Mouse (Mus musculus) urinary bladder, postnatal 25 days (tissue): Measurements from ENCODE around the gene Ncdn.
A peak's percentile ranks its signal among the peaks of the same experiment; 100 is the strongest.

ENCODE experiments used
- DNase-seq: peaks from one replicate; pipeline ENCODE4 v3.0.0; 2022; ENCODE audit warnings: low spot score

Ncdn gene

DNA sequence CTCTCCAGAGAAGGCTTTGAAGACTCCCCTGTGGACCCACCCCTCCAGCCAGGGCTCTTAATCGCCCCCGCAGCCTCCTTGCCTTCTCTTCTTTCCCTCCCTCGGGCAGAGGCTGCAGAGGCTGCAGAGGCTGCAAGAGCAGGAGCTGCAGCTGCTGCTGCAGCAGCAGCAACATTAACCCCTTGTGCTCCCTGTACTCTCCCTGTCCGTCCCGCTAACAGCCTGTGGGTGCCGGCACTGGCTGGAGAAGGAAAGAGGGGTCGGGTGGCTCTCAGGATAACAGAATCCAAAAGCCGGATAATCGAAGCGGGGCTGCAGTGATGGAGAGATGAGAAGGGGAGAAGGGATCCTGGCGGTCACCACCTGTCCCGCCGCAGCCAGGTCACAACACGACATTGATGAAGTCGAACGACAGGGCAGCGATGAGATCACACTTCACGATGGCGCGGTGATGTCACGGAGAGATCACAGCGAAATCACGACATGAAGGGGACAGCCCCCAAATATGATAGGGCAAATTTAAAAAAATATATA, 563 bp downstream of the Ncdn start:
- no peak for DNase-seq

DNA sequence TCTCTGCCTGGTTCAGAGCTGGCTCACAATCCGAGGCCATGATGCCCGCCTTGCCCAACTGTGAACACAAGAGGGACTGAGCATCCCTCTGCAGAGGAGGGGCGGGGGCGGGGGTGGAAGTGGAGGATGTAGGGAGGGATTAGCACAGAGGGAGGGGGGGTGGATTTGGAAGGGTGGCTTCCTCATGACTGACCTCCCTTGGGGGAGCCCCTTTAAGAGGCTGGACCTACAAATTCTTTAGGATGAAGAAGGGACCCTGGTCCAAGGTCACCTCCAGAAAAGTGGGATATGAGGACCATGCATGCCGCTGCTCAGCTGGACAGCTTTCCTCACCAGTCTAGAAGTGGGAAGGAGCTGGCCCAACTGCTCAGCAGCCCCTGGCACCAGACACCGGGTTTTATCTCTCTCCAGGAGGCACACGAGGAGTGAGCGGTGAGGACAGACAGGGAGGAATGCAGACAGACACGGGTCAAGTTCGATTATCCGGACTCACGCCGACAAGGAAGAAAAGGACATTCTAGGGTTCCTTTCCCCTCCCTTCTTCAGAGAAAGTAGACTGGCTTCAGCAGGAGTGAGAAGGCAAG, 1.1 kb downstream of the Ncdn start:
- DNase-seq: no peak

DNA sequence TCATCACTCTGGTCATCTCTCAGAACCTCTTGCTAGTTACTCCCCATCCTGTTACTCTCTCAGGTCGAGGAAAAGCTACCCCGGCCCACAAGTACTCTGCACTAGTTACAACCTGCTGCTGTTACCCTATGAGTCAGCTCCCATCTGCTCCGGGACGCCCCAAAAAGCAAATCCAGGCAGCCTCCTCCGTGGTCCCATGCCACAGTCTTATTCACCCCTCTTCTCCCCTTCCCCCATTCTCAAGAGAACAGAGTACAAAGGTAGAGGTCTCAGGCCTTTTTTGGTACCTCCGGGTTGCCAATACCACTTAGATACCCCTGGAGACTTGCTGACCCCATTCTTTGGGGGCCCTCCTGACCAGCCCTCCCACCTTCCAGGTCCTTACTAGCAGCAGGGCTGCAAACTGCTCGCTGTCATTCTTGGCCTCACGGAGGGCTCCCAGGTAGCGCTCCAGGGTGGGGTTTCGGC, 1.6 kb downstream of the Ncdn start:
- no peak for DNase-seq

DNA sequence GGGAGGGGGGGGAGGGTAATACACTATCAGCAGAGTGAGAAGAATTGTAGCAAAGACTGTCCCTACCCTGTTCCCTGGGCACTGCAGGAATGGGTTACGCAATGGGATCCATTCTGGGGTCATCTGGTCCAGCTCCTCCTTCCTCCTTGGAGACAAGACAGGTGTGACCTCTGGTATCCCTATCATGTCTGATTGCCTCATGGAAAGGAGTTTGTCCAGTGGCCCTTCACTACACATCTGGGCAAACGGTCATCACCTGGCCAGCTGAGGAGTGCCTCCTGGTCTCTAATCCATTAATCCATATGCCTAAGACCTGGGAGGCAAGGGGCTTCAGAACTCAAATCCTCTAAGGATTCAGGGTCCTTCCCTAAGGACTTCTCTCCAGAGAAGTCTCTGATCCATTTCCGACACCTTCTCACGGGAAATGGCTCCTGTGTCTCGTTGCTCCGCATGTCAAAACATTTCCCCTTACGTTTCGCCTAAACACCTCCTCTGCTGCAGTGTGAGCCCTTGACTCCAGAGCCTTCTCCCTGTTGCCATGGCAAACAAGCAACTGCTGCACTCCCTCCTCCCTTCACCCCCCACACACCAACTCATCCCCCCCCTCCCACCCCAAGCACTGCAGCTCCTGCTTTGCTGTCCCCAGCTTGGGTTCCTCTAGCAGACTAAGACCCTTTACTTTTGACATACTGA, 2.2 kb downstream of the Ncdn start:
- no peak for DNase-seq

DNA sequence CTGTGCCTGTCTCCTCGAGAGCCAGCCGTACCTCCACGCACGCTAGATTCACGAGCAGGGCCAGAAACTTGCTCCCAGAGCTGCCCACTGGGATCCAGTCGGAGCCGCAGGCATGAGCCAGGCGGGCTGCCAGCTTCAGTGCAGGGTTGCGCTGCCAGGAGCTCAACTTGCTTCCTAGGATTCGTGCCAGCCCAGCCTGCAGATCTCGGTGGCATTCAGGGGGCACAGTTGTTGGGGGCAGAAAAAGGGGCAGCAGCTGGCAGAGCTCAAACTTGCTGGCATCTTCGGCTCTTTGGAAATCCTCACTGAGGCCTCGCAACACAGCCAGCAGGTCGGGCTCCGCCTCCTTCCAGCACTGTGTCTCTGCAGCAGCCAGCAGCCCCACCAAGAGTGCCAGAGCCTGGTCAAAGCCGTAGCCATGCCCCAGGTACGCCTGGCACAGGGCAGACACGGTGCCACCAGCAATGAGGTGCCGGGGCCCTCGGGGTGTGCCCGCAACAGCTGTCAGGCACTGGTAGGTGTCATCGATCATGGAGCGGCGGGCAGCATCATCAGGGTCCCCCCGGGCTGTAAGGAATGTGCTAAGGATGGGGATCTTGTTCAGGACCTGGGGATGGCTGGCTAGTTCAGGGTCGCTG, 3.1 kb downstream of the Ncdn start:
- no peak for DNase-seq

DNA sequence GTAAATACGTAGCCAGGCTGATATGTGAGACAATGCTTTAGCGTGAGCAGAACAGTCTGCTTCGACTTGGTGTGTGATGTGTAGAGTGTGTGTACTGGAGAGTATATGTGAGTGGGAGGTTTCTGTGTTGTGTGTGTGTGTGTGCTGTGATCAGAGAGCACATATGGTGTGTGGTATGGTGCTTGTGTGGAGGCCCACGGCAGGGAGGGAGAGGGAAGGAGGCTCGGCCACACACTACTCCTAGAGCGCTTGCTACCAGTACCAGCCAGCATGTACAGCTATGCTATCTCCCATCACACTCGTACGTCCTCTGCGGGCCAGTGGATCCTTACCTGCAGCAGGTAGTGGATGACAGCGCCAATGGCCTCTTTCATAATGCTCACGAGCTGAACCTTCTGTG, 3.7 kb downstream of the Ncdn start:
- DNase-seq: no peak

DNA sequence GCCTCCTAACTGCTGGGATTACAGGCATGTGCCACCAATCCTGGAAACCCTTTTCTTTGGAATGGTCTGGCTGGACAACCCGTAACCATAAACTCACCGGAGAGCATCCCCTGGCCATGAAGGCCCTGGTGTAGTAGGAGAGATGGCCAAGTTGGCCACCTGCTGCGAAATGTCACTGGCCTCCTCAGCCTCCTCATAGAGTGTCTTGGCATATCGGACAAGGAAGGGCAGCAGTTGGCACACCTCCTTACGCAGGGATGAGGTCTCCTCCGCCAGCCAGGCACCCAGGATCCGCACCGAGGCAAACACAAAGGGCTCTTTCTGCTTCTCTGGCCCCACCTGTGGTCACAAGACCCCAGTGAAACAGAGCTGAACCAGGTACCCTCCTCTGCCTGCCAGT, 4.9 kb downstream of the Ncdn start:
- no peak for DNase-seq

DNA sequence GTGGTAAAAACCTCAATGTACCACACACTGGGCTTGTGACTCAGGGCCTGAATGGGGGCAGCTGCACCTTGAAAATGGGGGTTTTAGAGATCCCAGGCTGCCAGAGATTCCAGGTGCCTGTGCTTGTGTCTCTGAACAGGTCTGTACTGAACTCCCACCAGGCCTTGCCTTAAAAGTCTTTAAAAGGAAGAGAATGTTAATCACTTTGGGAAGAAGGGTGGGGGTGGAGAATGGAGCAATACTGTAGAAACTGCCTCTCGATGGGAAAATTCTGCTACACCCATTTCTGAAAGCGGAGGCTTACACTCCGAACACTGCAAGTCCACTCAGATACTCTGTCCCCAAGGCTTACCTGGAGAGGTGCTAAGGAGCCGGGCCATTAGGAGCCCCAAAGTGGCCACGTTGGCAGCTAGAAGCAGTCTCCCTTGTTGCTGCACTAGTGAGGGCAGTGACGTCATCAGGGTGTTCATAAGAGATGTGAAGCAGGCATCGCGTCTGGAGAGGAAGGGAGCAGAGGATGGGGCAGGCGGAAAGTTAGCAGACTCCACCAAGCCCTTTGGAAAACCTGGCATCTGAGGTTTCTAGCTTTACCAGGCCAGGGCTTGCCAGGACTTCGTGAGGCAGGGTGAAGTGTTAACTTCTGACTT, 6.9 kb downstream of the Ncdn start:
- no peak for DNase-seq

DNA sequence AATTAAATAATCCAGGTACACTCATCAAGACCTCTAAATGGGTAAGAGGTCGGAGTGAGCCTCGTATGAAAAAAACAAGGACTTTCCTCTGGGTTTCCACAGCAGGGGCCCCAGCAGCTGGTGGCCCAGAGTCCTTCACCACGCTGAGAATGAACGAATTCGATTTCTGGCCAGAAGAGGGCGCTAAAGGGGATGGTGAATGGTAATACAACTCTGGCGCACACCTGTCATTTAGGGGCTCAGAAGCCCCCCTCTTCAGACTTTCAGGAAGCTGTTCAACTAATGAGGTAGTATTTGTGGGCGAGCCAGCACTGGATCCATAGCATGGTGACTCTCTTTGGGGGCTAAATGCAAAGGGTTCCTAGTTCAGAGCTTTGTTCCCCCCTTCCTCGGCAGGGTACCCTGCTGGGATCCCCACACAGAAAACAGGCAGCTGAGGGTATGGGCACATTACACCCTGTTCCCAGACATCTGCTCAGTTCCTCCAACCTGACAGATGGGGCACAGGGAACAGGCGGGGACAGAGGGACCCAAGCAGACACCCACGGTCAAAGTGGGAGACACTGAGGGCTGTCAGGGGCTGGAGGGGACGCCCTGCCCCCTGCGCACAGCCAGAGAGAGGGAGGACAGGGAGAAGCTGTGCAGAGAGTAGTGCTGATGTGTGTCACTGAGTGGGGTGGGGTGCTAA, 7.6 kb downstream of the Ncdn start:
- DNase-seq: no peak

DNA sequence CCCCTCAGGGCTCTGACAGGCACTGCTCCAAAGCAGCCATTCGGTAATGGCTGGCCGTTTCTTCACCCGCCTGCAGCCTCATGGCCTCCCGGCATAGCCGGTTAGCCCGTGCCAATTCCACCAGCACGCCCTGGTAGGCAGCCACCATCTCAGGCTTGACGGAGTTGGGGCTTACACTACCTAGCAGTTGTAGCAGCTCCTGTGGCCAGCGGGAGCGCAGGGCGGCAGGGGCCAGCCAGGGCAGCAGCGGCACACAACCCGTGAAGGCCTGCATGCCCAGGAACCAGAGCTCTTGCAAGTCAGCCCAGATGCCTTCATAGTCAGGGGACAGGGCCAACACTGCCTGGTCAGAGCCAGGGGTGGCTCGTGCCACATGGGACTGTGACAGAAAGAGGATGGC, 8.4 kb downstream of the Ncdn start:
- no peak for DNase-seq

DNA sequence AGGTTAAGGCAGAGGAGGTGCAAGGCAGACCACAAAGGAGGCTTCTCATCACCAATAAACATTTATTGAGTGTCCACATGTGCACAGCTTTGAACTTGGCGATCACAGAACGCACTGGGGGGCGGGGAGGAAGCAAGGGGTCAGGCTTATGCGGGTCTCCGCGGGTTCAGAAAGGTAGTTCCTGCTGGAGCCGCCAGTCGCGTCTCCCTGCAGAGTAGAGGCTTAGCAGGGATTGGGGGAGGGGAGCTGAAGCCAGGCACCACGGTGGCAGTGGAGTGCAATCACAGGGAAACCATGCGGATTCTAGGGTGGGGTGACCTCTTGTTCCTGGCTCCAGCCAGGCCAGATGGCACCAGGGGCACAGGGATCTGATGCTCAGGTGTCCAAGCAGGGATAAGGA, 9.5 kb downstream of the Ncdn start:
- no peak for DNase-seq

DNA sequence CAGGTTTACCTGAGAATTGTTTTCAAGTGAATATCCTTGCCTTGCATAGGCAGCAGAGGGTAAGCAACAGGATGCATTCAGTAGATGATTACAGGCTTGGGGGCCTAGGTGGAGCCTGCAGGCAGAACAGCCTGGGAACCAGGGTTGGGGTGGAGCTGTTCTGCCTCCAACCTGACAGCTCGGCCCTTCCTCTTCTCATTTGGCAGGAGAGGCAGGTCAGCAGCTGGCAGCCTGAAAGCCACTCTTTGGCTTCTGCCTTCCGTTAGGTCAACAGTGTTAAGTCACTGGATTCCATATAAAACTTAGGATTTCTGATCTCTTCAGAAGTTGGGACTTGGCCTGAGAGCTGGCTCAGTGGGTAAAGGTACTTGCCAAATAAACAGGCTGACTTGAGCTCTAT, 10.3 kb downstream of the Ncdn start:
- no peak for DNase-seq

DNA sequence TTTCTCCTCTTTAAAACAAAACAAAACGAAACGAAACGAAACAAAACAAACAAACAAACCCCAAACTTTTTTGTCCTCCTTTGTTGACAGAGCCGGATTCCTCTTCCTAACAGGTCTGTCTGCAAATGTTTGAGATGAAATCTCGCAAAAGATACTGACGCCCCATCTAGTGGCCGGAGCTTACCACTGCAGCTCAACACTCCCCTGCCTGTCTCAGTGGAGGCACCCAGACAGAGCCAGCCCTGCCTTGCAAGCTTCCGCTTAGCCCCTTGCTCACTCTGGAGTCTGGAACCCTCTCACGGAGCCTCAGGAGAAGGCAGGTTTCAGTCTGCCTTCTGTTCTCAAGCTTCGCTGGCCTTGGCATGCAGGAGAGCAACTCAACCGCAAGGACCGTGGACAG, 11.8 kb downstream of the Ncdn start:
- peak; percentile 69 for DNase-seq

DNA sequence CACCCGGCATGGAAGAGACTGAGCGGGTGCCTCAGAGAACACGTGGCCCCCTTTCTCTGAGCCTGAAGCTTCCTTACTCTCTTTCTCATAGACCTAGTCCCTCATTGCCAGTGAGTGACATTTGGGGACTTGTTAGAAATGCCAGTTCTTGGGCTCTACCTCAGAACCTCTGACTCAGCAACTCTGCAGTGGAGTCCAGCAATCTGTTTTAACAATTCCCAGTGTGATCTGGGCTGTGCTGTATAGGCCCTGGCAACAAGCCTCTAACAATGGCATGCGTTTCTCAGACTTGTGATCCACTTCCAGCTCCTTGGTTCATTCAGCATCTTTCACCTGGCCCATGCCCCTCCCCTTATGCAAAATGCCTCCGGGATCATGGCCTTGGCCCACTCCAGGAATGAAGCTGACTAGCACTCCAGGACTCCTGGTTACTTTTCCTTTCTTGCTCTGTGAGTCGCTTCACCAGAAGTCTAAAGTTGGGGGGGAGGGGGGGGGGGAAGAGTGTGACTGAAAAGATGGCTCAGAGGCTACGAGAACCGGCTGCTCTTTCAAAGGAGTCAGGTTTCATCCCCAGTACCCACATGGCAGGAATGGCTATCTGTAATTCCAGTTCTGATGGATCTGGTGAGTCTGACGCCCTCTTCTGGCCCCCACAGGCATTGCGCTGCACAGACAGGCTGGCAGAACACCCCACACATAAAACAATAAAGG, 13.1 kb downstream of the Ncdn start:
- no peak for DNase-seq

DNA sequence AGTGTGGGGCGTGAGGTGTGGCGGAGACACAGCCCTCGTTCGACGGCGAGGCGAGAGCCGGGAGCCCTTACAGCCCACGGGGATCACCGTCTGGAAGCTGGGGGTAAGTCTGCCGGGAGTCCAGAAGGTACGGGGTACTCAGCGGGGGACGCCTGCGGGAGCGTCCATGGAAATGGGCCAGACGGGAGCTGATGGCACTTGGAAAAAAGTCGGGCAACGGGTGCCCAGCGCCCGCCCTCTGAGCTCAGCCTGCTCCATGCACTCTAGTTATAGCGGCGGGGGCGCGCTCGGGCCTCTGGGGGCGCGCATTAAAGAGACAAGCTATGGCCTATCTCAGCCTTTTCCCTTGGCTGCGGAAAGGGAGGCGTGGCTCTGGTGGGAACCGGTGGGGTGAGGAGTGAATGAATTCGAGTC, 17.2 kb downstream of the Ncdn start, which contains the start of gene Tfap2e:
Tfap2e (minus strand) TSS at position 240 of the 414 bp plus-strand sequence.
- no peak for DNase-seq

DNA sequence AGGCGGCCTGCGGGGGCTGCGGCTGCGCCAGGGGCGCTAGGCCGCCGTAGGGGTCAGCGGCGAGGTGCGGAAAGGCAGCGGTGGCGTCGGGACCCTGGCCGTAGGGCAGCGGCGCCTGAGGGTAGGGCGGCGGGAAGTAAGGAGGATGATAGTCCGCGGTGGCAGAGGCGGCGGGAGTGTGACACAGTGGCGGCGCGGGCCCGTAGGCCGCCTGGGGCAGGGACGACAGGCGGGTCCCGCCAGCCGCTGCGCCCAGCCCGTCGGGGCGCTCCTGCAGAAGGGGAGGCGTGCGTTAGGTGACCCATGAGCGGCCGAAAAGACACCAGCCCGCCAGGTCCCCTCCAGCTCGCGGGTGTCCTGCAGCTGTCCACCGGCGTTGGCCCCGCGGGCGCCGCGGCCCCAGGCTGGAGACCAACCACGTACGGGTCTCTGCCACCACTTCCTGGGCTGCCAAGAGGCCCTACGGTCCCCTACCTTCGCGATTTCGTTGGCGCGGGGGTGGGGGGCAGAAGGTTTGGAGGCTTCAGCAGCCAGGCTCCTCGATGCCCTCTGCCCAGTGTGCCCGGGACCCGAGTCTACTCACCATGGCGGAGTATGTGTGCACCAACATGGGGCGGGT, 17.7 kb downstream of the Ncdn start:
- DNase-seq: no peak

DNA sequence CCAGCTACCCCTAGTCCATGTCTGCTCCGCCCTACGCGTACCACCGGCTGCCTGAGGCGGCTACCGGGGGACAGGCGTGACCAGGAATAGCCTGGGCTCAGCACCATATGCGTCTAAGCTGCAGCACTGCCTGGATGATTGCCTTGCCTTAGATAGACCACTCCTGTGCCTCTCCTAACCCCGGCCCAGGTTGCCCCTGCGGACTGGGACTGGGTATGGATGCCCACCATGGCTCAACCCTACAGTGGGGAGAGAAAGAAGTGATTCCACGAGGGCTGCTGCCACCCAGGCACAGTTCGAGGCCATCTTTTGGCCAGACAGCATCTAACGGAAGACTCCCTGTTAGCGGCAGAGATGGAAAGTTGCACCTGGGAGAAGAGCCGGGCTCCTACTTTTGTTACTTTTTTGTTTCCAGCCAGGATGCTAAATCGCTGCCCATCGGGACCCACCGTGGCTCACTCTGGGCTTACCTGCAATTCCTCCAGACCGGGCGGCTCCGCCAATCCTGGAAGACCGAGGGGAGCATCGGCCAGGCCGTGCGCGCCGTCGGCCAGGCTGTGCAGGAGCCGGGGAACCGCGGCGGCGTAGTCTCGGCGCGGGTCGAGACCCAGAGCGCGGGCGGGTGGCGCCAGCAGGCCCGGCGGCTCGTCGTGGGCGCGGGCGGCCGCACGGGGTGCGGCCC, 18.4 kb downstream of the Ncdn start:
- DNase-seq: no peak

DNA sequence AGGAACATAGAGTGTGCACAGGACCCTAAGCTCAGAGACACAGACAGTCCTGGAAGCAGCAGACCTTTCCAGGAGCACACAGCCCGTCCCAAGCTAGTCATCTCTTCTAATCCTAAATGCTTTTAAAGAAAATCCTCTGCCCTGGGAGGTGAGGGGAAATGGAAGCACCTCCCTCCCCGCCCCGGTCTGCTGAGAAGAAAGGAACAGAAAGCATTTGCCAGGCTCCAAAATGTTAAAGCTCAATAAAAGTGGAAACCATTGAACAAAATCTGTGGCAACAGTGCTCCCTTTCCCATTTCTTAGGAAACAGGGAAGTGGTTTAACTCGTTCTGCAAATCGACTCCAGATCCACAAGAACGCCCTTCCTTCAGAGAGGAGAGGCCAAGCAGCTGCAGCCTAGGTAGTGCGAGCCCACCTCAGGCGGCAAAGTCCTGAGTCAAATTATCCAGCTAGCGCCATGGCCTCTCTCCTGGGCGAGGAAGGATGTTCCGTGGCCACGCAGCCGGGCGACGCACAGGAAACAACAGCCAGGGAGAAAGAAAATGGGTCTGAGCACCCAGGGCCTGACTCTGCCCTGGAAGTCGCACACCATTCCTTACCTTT, 19.1 kb downstream of the Ncdn start:
- DNase-seq: no peak

DNA sequence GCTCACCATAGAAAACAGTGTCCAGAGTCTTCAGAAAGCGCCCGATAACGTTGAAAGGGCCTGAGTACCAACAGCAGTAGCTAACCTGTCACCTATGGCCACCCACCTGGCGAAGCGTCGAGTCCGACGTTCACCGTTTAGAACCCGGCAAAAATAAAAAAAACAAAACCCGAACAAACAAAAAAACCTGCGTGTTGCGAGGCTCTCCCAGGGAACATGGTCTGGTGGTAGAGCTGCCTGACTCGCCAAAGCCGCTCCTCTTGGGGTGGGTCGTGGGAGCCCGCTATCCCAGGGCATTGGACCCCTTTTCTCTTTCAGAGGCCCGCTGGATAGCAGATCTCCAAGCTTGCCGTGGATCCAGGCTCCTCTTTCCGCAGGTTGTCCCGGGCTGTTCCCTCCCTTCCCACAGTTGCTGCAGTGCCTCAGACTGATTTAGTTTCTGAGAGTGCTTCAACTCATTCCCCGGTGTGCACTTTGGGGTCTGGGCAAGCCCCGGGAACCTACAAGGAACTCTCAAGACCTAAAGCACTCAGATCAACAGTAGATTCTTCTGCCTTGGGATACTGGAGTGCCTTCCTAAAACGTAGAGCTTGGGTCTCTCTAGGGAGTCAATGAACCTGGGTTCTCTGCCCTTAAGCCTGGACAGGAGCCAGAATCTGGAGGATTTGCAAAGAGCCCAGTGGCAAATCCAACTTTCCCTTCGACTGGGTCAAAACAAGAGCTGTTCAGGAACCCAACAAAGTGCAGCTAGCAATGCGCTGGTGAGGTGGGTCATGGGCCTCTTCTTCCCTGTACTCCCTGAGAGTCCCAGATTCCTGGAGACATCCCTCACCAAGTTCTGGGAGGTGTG, 20.5 kb downstream of the Ncdn start:
- DNase-seq: no peak
